Mouse (Mus musculus) MEL (cell line): ENCODE results near the gene Sntg2. TPM values are rescaled to one million over a fixed set of nuclear protein-coding genes. Genes with fewer than 3 reads are reported as not detected.

Experiments
- DNase-seq: peaks from one replicate; pipeline ENCODE4 v3.0.0; 2011; ENCODE audit warnings: low read depth, low spot score
- H3K27ac ChIP-seq: 2 replicates; pipeline ENCODE4 v1.5.1; 2012; ENCODE audit warnings: low read depth, mild to moderate bottlenecking, control low read depth, low read length, moderate library complexity; ENCODE audit not compliant: control insufficient read depth
- H3K27me3 ChIP-seq, 2 experiments: fragments of 150-350 bp in 1 of 2; sonication (generic) in 1 of 2; 2 replicates each; pipeline ENCODE4 v1.6.1; 2012; ENCODE audit warnings: low read length in 2 of 2, mild to moderate bottlenecking in 2 of 2, improper control_type of control experiment in 1 of 2, moderate library complexity in 1 of 2; ENCODE audit not compliant: insufficient read depth in 2 of 2, control insufficient read depth in 1 of 2
- H3K36me3 ChIP-seq, 2 experiments: 2 replicates each; pipeline ENCODE4 v1.6.1; 2012 to 2014; ENCODE audit warnings: low read length in 2 of 2, improper control_type of control experiment in 1 of 2, inconsistent platforms in 1 of 2, mild to moderate bottlenecking in 1 of 2; ENCODE audit not compliant: insufficient read depth in 2 of 2, control insufficient read depth in 1 of 2
- H3K4me1 ChIP-seq, 2 experiments: fragments of 150-350 bp in 1 of 2; sonication (generic) in 1 of 2; 2 replicates each; pipeline ENCODE4 v1.6.1; 2012; ENCODE audit warnings: low read length in 2 of 2, improper control_type of control experiment in 1 of 2, mild to moderate bottlenecking in 1 of 2; ENCODE audit not compliant: insufficient read depth in 2 of 2, control insufficient read depth in 1 of 2
- H3K4me3 ChIP-seq, 2 experiments: fragments of 150-350 bp in 1 of 2; sonication (generic) in 1 of 2; 2 replicates each; pipeline ENCODE4 v1.5.1; 2012; ENCODE audit warnings: low read depth in 2 of 2, low read length in 2 of 2, mild to moderate bottlenecking in 2 of 2, moderate library complexity in 2 of 2, control low read depth in 1 of 2, improper control_type of control experiment in 1 of 2; ENCODE audit not compliant: control insufficient read depth in 1 of 2, insufficient read depth in 1 of 2
- H3K79me2 ChIP-seq: 2 replicates; pipeline ENCODE4 v1.6.1; 2012; ENCODE audit warnings: mild to moderate bottlenecking, low read length, moderate library complexity; ENCODE audit not compliant: control insufficient read depth, poor library complexity, insufficient read depth
- H3K9ac ChIP-seq: 2 replicates; pipeline ENCODE4 v1.6.1; 2012; ENCODE audit warnings: low read depth, mild to moderate bottlenecking, control low read depth, low read length, moderate library complexity; ENCODE audit not compliant: control insufficient read depth, poor library complexity, severe bottlenecking
- H3K9me3 ChIP-seq: fragments of 150-350 bp; sonication (generic); replicated peaks from 2 replicates; pipeline ENCODE4 v1.6.1; 2012; ENCODE audit warnings: mild to moderate bottlenecking, low read length, improper control_type of control experiment, moderate library complexity; ENCODE audit not compliant: insufficient read depth
- BHLHE40 ChIP-seq: IDR thresholded peaks from 2 replicates; pipeline ENCODE4 v1.6.1; 2012; ENCODE audit warnings: low read depth, mild to moderate bottlenecking, inconsistent platforms, low read length, improper control_type of control experiment, borderline replicate concordance
- CHD2 ChIP-seq: IDR thresholded peaks from 2 replicates; pipeline ENCODE4 v1.6.1; 2011; ENCODE audit warnings: low read length, improper control_type of control experiment
- CTCF ChIP-seq, 3 experiments: IDR thresholded peaks in 2 of 3; conservative IDR thresholded peaks in 1 of 3; 2 replicates each; pipeline ENCODE4 v1.5.1; 2011 to 2012; ENCODE audit warnings: low read length in 3 of 3, low read depth in 2 of 3, mild to moderate bottlenecking in 2 of 3, improper control_type of control experiment in 1 of 3, inconsistent platforms in 1 of 3, mixed read lengths in 1 of 3, moderate library complexity in 1 of 3; ENCODE audit not compliant: control insufficient read depth in 1 of 3, insufficient read depth in 1 of 3, poor library complexity in 1 of 3, severe bottlenecking in 1 of 3
- ELF1 ChIP-seq: IDR thresholded peaks from 2 replicates; pipeline ENCODE4 v1.6.1; 2014; ENCODE audit warnings: low read depth, mild to moderate bottlenecking, inconsistent platforms, low read length, improper control_type of control experiment, moderate library complexity
- EP300 ChIP-seq, 2 experiments: IDR thresholded peaks; 2 replicates each; pipeline ENCODE4 v1.6.1; 2011; ENCODE audit warnings: improper control_type of control experiment in 2 of 2, low read length in 2 of 2, low read depth in 1 of 2, mild to moderate bottlenecking in 1 of 2
- ETS1 ChIP-seq: IDR thresholded peaks from 2 replicates; pipeline ENCODE4 v1.6.1; 2012; ENCODE audit warnings: low read depth, mild to moderate bottlenecking, inconsistent platforms, low read length, improper control_type of control experiment, moderate library complexity
- GABPA ChIP-seq: IDR thresholded peaks from 2 replicates; pipeline ENCODE4 v1.6.1; 2012; ENCODE audit warnings: low read depth, mild to moderate bottlenecking, inconsistent platforms, low read length, improper control_type of control experiment, moderate library complexity
- GATA1 ChIP-seq: IDR thresholded peaks from 2 replicates; pipeline ENCODE4 v1.6.1; 2011; ENCODE audit warnings: low read depth, low read length, improper control_type of control experiment
- JUND ChIP-seq: IDR thresholded peaks from 2 replicates; pipeline ENCODE4 v1.6.1; 2011; ENCODE audit warnings: low read depth, mild to moderate bottlenecking, improper control_type of control experiment, low read length
- KAT2A ChIP-seq: conservative IDR thresholded peaks from 2 replicates; pipeline ENCODE4 v1.6.1; 2012; ENCODE audit warnings: low read depth, low read length, improper control_type of control experiment, inconsistent platforms
- MAFK ChIP-seq: IDR thresholded peaks from 2 replicates; pipeline ENCODE4 v1.6.1; 2011; ENCODE audit warnings: low read depth, mild to moderate bottlenecking, low read length, improper control_type of control experiment, borderline replicate concordance
- MAX ChIP-seq: IDR thresholded peaks from 2 replicates; pipeline ENCODE4 v1.6.1; 2011; ENCODE audit warnings: low read length, improper control_type of control experiment
- MXI1 ChIP-seq: IDR thresholded peaks from 2 replicates; pipeline ENCODE4 v1.6.1; 2011; ENCODE audit warnings: mild to moderate bottlenecking, low read depth, low read length, improper control_type of control experiment
- MYB ChIP-seq: IDR thresholded peaks from 2 replicates; pipeline ENCODE4 v1.6.1; 2011; ENCODE audit warnings: mild to moderate bottlenecking, low read depth, low read length, improper control_type of control experiment
- MYC ChIP-seq: IDR thresholded peaks from 2 replicates; pipeline ENCODE4 v1.6.1; 2011; ENCODE audit warnings: low read depth, mild to moderate bottlenecking, low read length, improper control_type of control experiment, moderate library complexity
- POLR2AphosphoS2 ChIP-seq: IDR thresholded peaks from 2 replicates; pipeline ENCODE4 v1.6.1; 2011; ENCODE audit warnings: low read length, improper control_type of control experiment
- POLR2AphosphoS5 ChIP-seq: IDR thresholded peaks from 2 replicates; pipeline ENCODE4 v1.6.1; 2012; ENCODE audit warnings: low read depth, borderline replicate concordance, mild to moderate bottlenecking, inconsistent platforms, low read length, moderate library complexity, mixed read lengths
- RAD21 ChIP-seq: IDR thresholded peaks from 2 replicates; pipeline ENCODE4 v1.6.1; 2011; ENCODE audit warnings: mild to moderate bottlenecking, low read depth, low read length, improper control_type of control experiment
- TAL1 ChIP-seq: IDR thresholded peaks from 2 replicates; pipeline ENCODE4 v1.6.1; 2012; ENCODE audit warnings: mild to moderate bottlenecking, inconsistent platforms, low read length, moderate library complexity, mixed read lengths
- TBP ChIP-seq: IDR thresholded peaks from 2 replicates; pipeline ENCODE4 v1.8.0; 2011; ENCODE audit warnings: low read depth, low read length, improper control_type of control experiment
- UBTF ChIP-seq: IDR thresholded peaks from 2 replicates; pipeline ENCODE4 v1.6.1; 2012; ENCODE audit warnings: low read depth, mild to moderate bottlenecking, inconsistent platforms, low read length, improper control_type of control experiment, moderate library complexity, borderline replicate concordance; ENCODE audit not compliant: insufficient read depth
- USF1 ChIP-seq: IDR thresholded peaks from 2 replicates; pipeline ENCODE4 v1.6.1; 2014; ENCODE audit warnings: low read depth, mild to moderate bottlenecking, inconsistent platforms, low read length, improper control_type of control experiment, moderate library complexity
- ZC3H11A ChIP-seq: IDR thresholded peaks from 2 replicates; pipeline ENCODE4 v1.6.1; 2012; ENCODE audit warnings: low read depth, mild to moderate bottlenecking, inconsistent platforms, low read length, improper control_type of control experiment
- ZNF384 ChIP-seq: IDR thresholded peaks from 2 replicates; pipeline ENCODE4 v1.6.1; 2012; ENCODE audit warnings: low read depth, mild to moderate bottlenecking, inconsistent platforms, low read length, improper control_type of control experiment
- polyA plus RNA-seq, 2 experiments: library from polyadenylated mRNA; stranded (reverse) in 1 of 2; unstranded in 1 of 2; fragments of >175 nt in 1 of 2; fragments of >200 nt in 1 of 2; gene quantifications; 2 replicates each; pipeline versions ENCODE4 v1.2.1 to v1.2.4; 2012; ENCODE audit warnings: low replicate concordance in 2 of 2, low read depth in 1 of 2; ENCODE audit not compliant: insufficient read length in 2 of 2, insufficient read depth in 1 of 2, missing spikeins in 1 of 2
- total RNA-seq: library from RNA; depleted of rRNA; stranded (reverse); fragments of 300-350 nt; gene quantifications from 2 replicates; pipeline ENCODE4 v1.2.3, GENCODE M21; 2012

Gene Sntg2
- total and polyA plus RNA-seq, 3 experiments, result not detected

- no peak for TF ChIP-seq POLR2AphosphoS2
- no peak for TF ChIP-seq CHD2
- no peak for TF ChIP-seq TBP
- TF ChIP-seq EP300 (IDR thresholded peaks at IDR 0.05; ENCODE audit: low read depth in 1 of 2, low read length in 2 of 2), result no peak
- no peak for TF ChIP-seq MAX
- no peak for TF ChIP-seq CTCF (IDR thresholded peaks at IDR 0.05 in 2 of 3, conservative IDR thresholded peaks at IDR 0.05 in 1 of 3; ENCODE audit: control insufficient read depth in 1 of 3, insufficient read depth in 1 of 3, low read depth in 2 of 3, low read length in 3 of 3, poor library complexity in 1 of 3, severe bottlenecking in 1 of 3)
- no peak for TF ChIP-seq MXI1
- no peak for TF ChIP-seq ZNF384
- no peak for TF ChIP-seq UBTF
- TF ChIP-seq MYB, result no peak
- no peak for TF ChIP-seq MAFK
- no peak for TF ChIP-seq ETS1
- no peak for TF ChIP-seq KAT2A
- no peak for TF ChIP-seq POLR2AphosphoS5
- TF ChIP-seq USF1, result no peak
- TF ChIP-seq MYC, result no peak
- no peak for TF ChIP-seq RAD21
- no peak for TF ChIP-seq GATA1
- H3K4me3 ChIP-seq, result no peak overlapping the region
- H3K27me3 ChIP-seq, result no peaks in the 10 kb centered on the region
- DNase-seq, result no peak
- no peak overlapping the region for H3K27ac ChIP-seq
- no peaks in the 10 kb centered on the region for H3K4me1 ChIP-seq
- H3K79me2 ChIP-seq, result no peaks in the 10 kb centered on the region
- H3K9me3 ChIP-seq, result no peaks in the 10 kb centered on the region
- H3K9ac ChIP-seq, result no peak overlapping the region
- no peaks in the 10 kb centered on the region for H3K36me3 ChIP-seq
Measured at GRCm38 (mm10) chr12:30181721-30182120, 191.5 kb downstream of the Sntg2 start.

- DNase-seq, result no peak
- no peaks in the 10 kb centered on the region for H3K27me3 ChIP-seq
- H3K27ac ChIP-seq, result no peak overlapping the region
- H3K79me2 ChIP-seq, result no peaks in the 10 kb centered on the region
- H3K9ac ChIP-seq, result no peak overlapping the region
- no peak overlapping the region for H3K4me3 ChIP-seq
- H3K4me1 ChIP-seq, result no peaks in the 10 kb centered on the region
- H3K36me3 ChIP-seq, result no peaks in the 10 kb centered on the region
- H3K9me3 ChIP-seq, result no peaks in the 10 kb centered on the region
- no peak for TF ChIP-seq ELF1
- TF ChIP-seq GABPA, result no peak
- TF ChIP-seq POLR2AphosphoS2, result no peak
- TF ChIP-seq MXI1, result no peak
- no peak for TF ChIP-seq EP300 (IDR thresholded peaks at IDR 0.05; ENCODE audit: low read depth in 1 of 2, low read length in 2 of 2)
- TF ChIP-seq JUND, result no peak
- TF ChIP-seq MAX, result no peak
- no peak for TF ChIP-seq ETS1
- no peak for TF ChIP-seq POLR2AphosphoS5
- TF ChIP-seq BHLHE40, result no peak
- no peak for TF ChIP-seq ZC3H11A
- no peak for TF ChIP-seq GATA1
- no peak for TF ChIP-seq TAL1
- no peak for TF ChIP-seq CHD2
Measured at GRCm38 (mm10) chr12:30179623-30180022, 193.6 kb downstream of the Sntg2 start.
